Mouse (Mus musculus): ENCODE results near the gene Irak2. TPM values are rescaled to one million over a fixed set of nuclear protein-coding genes. Genes with fewer than 3 reads are reported as not detected.

Irak2 gene
- polyA plus RNA-seq, 1 experiment from 2014 or later, result 2.9 TPM

GRCm38 (mm10) chr6:113623941-113624751 lies 14.1 kb upstream of the Irak2 start, which contains the start of gene Vhl:
Vhl (plus strand) TSS chr6:113623959.
- WGBS, result under 1% methylated on average over 70 of the region's 76 CpGs
- Histone ChIP-seq H3K27me3 (ENCODE audit: control insufficient read depth, insufficient read depth, low read length) (no peaks in the 10 kb centered on the region), H3K9me3 (ENCODE audit: control insufficient read depth, low read length) (no peaks in the 10 kb centered on the region), H3K4me2 (ENCODE audit: low read depth, severe bottlenecking) (peak within 1 kb of the TSS; percentile 76), H3K27ac (replicated peaks; ENCODE audit: low read depth, low read length) (peak within 1 kb of the TSS; percentile 72), H3K9ac (ENCODE audit: low read length) (peak within 1 kb of the TSS; percentile 92), H3K4me1 (ENCODE audit: control insufficient read depth, insufficient read depth, low read length) (peaks cover 7% of the 10 kb centered on the region; the same call in 1 of the 2 replicates), H3K36me3 (ENCODE audit: control insufficient read depth, insufficient read depth, low read length) (peaks cover 5% of the 10 kb centered on the region), H3K4me3 (ENCODE audit: low read depth, low read length) (peak within 1 kb of the TSS; percentile 64)
- ATAC-seq (ENCODE audit: insufficient number of reproducible peaks, low FRiP score, low TSS enrichment, low read depth), result peak; percentile 86
- DNase-seq (ENCODE audit: low spot score), result peak; percentile 89

GRCm38 (mm10) chr6:113624989-113625770 lies 13.1 kb upstream of the Irak2 start:
- WGBS, result 63% methylated on average over 5 of the region's 5 CpGs
- no peak for DNase-seq (ENCODE audit: low spot score)

GRCm38 (mm10) chr6:113630322-113630721 lies 7.9 kb upstream of the Irak2 start:
- no peaks in the 10 kb centered on the region; the same call in 1 of the 2 replicates for H3K4me1 ChIP-seq (ENCODE audit: control insufficient read depth, insufficient read depth, low read length)
- no peak overlapping the region for H3K27ac ChIP-seq (replicated peaks; ENCODE audit: low read depth, low read length)
- 89% methylated on average over 5 of the region's 5 CpGs for WGBS
- H3K36me3 ChIP-seq (ENCODE audit: control insufficient read depth, insufficient read depth, low read length), result peaks cover 7% of the 10 kb centered on the region
- DNase-seq (ENCODE audit: low spot score) (no peak), ATAC-seq (ENCODE audit: insufficient number of reproducible peaks, low FRiP score, low TSS enrichment, low read depth) (no peak)
- H3K4me2 ChIP-seq (ENCODE audit: low read depth, severe bottlenecking), result no peak overlapping the region
- no peaks in the 10 kb centered on the region for H3K27me3 ChIP-seq (ENCODE audit: control insufficient read depth, insufficient read depth, low read length)
- no peaks in the 10 kb centered on the region for H3K9me3 ChIP-seq (ENCODE audit: control insufficient read depth, low read length)
- no peak overlapping the region for H3K4me3 ChIP-seq (ENCODE audit: low read depth, low read length)
- no peak overlapping the region for H3K9ac ChIP-seq (ENCODE audit: low read length)

More at GRCm38 (mm10) chr6:113624989-113625770, 13.1 kb upstream of the Irak2 start:
- Histone ChIP-seq H3K27me3 (ENCODE audit: control insufficient read depth, insufficient read depth, low read length) (no peaks in the 10 kb centered on the region), H3K36me3 (ENCODE audit: control insufficient read depth, insufficient read depth, low read length) (peaks cover 5% of the 10 kb centered on the region), H3K4me2 (ENCODE audit: low read depth, severe bottlenecking) (peak overlapping the region; percentile 76), H3K4me3 (ENCODE audit: low read depth, low read length) (peak overlapping the region; percentile 64), H3K9me3 (ENCODE audit: control insufficient read depth, low read length) (no peaks in the 10 kb centered on the region), H3K9ac (ENCODE audit: low read length) (peak overlapping the region; percentile 92), H3K27ac (replicated peaks; ENCODE audit: low read depth, low read length) (no peak overlapping the region), H3K4me1 (ENCODE audit: control insufficient read depth, insufficient read depth, low read length) (peaks cover 7% of the 10 kb centered on the region; the same call in 1 of the 2 replicates)
- ATAC-seq (ENCODE audit: insufficient number of reproducible peaks, low FRiP score, low TSS enrichment, low read depth), result no peak

DNA sequence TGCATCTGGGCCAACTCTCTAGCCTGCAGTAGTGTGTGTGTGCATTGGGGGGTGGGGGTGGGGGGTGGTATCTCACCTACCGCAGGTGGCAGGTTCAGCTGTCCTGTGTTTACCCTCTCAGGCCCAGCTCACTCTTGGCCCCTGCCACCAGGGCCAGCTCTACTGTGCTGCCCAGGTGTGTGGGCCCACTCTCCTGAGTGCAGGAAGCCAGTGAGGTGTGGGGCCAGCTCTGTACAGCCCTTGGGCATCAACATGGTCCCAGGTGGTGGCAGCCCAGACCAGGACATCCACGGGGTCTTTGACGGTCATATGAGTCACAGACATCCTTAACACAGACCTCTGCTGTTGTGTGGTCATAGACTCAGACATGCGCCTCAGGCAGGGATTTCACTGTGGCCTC lies 5.4 kb upstream of the Irak2 start:
- no peaks in the 10 kb centered on the region for H3K27me3 ChIP-seq (ENCODE audit: control insufficient read depth, insufficient read depth, low read length)
- H3K27ac ChIP-seq (replicated peaks; ENCODE audit: low read depth, low read length), result no peak overlapping the region
- ATAC-seq (ENCODE audit: insufficient number of reproducible peaks, low FRiP score, low TSS enrichment, low read depth) (no peak), DNase-seq (ENCODE audit: low spot score) (no peak)
- H3K4me3 ChIP-seq (ENCODE audit: low read depth, low read length), result no peak overlapping the region
- H3K4me2 ChIP-seq (ENCODE audit: low read depth, severe bottlenecking), result no peak overlapping the region
- no peak overlapping the region for H3K9ac ChIP-seq (ENCODE audit: low read length)
- H3K36me3 ChIP-seq (ENCODE audit: control insufficient read depth, insufficient read depth, low read length), result peaks cover 7% of the 10 kb centered on the region
- no peaks in the 10 kb centered on the region for H3K4me1 ChIP-seq (ENCODE audit: control insufficient read depth, insufficient read depth, low read length)
- no peaks in the 10 kb centered on the region for H3K9me3 ChIP-seq (ENCODE audit: control insufficient read depth, low read length)
- WGBS, result 97% methylated on average over 4 of the region's 4 CpGs

GRCm38 (mm10) chr6:113639201-113639600 lies 934 bp downstream of the Irak2 start:
- H3K27me3 ChIP-seq (ENCODE audit: control insufficient read depth, insufficient read depth, low read length), result no peaks in the 10 kb centered on the region
- H3K4me3 ChIP-seq (ENCODE audit: low read depth, low read length), result no peak overlapping the region
- ATAC-seq (ENCODE audit: insufficient number of reproducible peaks, low FRiP score, low TSS enrichment, low read depth), result no peak
- no peaks in the 10 kb centered on the region for H3K9me3 ChIP-seq (ENCODE audit: control insufficient read depth, low read length)
- no peaks in the 10 kb centered on the region for H3K36me3 ChIP-seq (ENCODE audit: control insufficient read depth, insufficient read depth, low read length)
- no peak overlapping the region for H3K27ac ChIP-seq (replicated peaks; ENCODE audit: low read depth, low read length)
- H3K9ac ChIP-seq (ENCODE audit: low read length), result no peak overlapping the region
- DNase-seq (ENCODE audit: low spot score), result no peak
- 87% methylated on average over 4 of the region's 4 CpGs for WGBS
- no peaks in the 10 kb centered on the region for H3K4me1 ChIP-seq (ENCODE audit: control insufficient read depth, insufficient read depth, low read length)
- no peak overlapping the region for H3K4me2 ChIP-seq (ENCODE audit: low read depth, severe bottlenecking)

DNA sequence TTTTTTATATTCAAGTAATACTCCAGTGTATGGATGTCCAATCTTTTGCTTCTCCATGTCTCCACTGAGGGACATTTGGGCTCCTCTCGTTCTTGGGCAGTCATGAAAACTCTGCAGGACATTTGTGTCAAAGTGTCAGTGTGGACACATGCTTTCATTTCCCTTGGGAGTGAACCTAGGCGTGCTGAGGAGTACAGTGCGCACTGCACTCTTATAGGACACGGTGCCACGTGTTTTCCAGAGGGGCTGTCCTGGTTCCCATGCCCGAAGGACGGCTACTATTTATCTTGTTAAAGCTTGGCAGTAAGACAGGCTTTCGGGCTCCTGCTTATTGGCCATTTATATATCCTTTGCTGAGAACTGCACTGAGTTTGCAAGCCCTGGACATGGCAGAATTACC lies 4.3 kb downstream of the Irak2 start:
- Histone ChIP-seq H3K27ac (replicated peaks; ENCODE audit: low read depth, low read length) (no peak overlapping the region), H3K4me1 (ENCODE audit: control insufficient read depth, insufficient read depth, low read length) (no peaks in the 10 kb centered on the region), H3K27me3 (ENCODE audit: control insufficient read depth, insufficient read depth, low read length) (no peaks in the 10 kb centered on the region), H3K4me3 (ENCODE audit: low read depth, low read length) (no peak overlapping the region), H3K9ac (ENCODE audit: low read length) (no peak overlapping the region), H3K4me2 (ENCODE audit: low read depth, severe bottlenecking) (no peak overlapping the region), H3K9me3 (ENCODE audit: control insufficient read depth, low read length) (no peaks in the 10 kb centered on the region), H3K36me3 (ENCODE audit: control insufficient read depth, insufficient read depth, low read length) (no peaks in the 10 kb centered on the region)
- WGBS, result 83% methylated on average over 8 of the region's 8 CpGs
- no peak for DNase-seq (ENCODE audit: low spot score)
- no peak for ATAC-seq (ENCODE audit: insufficient number of reproducible peaks, low FRiP score, low TSS enrichment, low read depth)

DNA sequence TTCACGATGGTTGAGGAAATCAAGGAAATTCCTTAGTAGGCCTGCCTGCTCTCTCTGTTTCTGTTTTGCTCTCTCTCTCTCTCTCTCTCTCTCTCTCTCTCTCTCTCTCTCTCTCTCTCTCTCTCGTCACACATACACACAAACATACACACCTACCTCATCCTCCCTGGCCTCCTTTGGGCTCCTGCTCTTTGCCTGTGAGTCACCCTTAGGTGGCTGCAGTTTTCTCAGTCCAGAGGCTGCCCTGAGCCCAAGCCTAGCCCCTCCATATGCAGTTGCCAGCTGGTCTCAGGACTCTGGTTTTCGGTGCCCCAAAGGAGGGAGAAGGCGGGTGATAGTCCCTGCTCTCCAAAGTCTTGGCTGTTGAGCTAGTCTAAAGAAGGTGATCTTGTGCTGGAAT lies 4.8 kb downstream of the Irak2 start:
- Histone ChIP-seq H3K9ac (ENCODE audit: low read length) (no peak overlapping the region), H3K9me3 (ENCODE audit: control insufficient read depth, low read length) (no peaks in the 10 kb centered on the region), H3K27ac (replicated peaks; ENCODE audit: low read depth, low read length) (no peak overlapping the region), H3K27me3 (ENCODE audit: control insufficient read depth, insufficient read depth, low read length) (no peaks in the 10 kb centered on the region), H3K4me1 (ENCODE audit: control insufficient read depth, insufficient read depth, low read length) (no peaks in the 10 kb centered on the region), H3K4me3 (ENCODE audit: low read depth, low read length) (no peak overlapping the region), H3K4me2 (ENCODE audit: low read depth, severe bottlenecking) (no peak overlapping the region), H3K36me3 (ENCODE audit: control insufficient read depth, insufficient read depth, low read length) (no peaks in the 10 kb centered on the region)
- ATAC-seq (ENCODE audit: insufficient number of reproducible peaks, low FRiP score, low TSS enrichment, low read depth) (no peak), DNase-seq (ENCODE audit: low spot score) (no peak)
- 80% methylated on average over 4 of the region's 4 CpGs for WGBS

DNA sequence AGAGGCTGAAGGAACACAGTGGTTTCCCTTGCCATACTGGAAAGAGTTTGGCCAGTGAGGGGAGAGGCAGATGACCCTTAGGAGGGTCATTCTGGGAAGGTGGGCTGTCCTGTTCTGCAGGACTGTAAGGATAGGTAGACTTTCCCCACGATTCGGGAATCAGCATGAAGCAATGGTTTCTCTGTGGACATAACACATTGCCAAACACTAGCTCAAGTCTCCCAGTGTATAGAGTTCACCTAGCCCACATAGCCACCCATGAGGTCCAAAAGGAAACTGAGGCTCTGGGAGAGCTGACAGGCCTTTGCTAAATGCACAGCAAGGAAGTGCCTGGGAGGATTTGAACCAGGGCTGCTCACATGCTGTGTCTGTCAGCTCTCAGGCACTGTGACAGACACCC lies 5.7 kb downstream of the Irak2 start:
- no peaks in the 10 kb centered on the region for H3K4me1 ChIP-seq (ENCODE audit: control insufficient read depth, insufficient read depth, low read length)
- WGBS, result 88% methylated on average over 2 of the region's 2 CpGs
- H3K9me3 ChIP-seq (ENCODE audit: control insufficient read depth, low read length), result no peaks in the 10 kb centered on the region
- no peaks in the 10 kb centered on the region for H3K27me3 ChIP-seq (ENCODE audit: control insufficient read depth, insufficient read depth, low read length)
- H3K4me2 ChIP-seq (ENCODE audit: low read depth, severe bottlenecking), result no peak overlapping the region
- H3K9ac ChIP-seq (ENCODE audit: low read length), result no peak overlapping the region
- ATAC-seq (ENCODE audit: insufficient number of reproducible peaks, low FRiP score, low TSS enrichment, low read depth) (no peak), DNase-seq (ENCODE audit: low spot score) (no peak)
- H3K36me3 ChIP-seq (ENCODE audit: control insufficient read depth, insufficient read depth, low read length), result no peaks in the 10 kb centered on the region
- H3K4me3 ChIP-seq (ENCODE audit: low read depth, low read length), result no peak overlapping the region
- no peak overlapping the region for H3K27ac ChIP-seq (replicated peaks; ENCODE audit: low read depth, low read length)

Measured in limb, embryonic 11.5 days (tissue).